Mouse (Mus musculus): ENCODE data around the gene Ptpn18.
"Not testable (repeated sequence)": the region's sequence is repeated elsewhere in the genome, so short reads cannot be mapped to it uniquely, and the experiment has no call there.

The Ptpn18 gene

GRCm38 (mm10) chr1:34517297-34517696, 57.7 kb downstream of the Ptpn18 start:
- not testable (repeated sequence) for DNase-seq (ENCODE audit: low spot score)

GRCm38 (mm10) chr1:34517797-34518196, 58.2 kb downstream of the Ptpn18 start:
- DNase-seq (ENCODE audit: low spot score) = not testable (repeated sequence)

GRCm38 (mm10) chr1:34518259-34518658, 58.7 kb downstream of the Ptpn18 start:
- DNase-seq (ENCODE audit: low spot score) = no peak

DNA sequence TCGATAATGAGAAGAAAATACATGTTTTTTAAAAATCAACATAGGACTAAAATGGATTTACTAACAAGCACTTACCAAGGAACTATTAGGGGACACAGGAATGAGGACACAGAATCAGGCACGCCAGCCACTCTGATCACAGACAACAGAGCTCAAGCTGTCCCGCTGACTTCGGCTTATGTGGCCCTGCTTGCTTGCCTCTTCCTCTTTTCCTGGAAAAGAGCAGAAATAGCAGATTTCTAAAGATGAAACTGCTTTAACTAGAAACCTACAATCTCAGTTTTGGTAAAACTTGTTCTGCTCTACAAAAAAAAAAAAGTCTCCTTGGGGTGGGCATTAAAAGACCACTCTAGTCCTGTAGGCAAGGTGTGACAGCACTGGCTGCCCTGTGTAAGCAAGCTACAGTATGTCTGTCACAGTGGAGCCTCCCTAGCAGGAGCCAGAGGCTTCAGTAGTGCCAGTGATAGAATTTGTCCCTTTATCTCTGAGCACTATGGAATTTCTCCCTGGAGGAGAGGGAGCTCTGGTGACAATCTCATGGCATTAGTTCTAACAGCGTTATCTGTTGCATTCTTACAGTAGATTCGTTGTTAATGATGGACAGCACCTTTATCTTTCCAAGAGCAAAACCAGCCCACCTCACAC, 62.8 kb downstream of the Ptpn18 start:
- no peak for DNase-seq (ENCODE audit: low spot score)

DNA sequence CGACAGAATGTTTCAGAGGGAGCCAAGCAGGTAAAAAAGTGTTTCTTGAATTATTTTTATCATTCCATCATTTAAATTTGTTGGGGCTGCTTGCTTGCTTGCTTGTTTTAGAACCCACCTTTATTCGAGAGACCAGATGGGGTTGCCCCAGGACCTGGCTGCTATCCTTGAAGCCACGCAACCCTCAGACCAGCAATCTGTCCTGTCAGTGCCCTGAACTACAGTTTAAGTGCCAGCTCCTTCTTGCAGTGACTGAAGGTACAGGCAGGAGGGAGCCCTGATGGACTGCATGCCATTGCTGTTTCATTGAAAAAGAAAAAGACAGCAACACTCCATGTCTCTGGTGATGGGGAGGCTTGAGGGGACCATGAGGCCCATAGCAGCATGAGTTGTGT, 63.3 kb downstream of the Ptpn18 start:
- DNase-seq (ENCODE audit: low spot score) = no peak

DNA sequence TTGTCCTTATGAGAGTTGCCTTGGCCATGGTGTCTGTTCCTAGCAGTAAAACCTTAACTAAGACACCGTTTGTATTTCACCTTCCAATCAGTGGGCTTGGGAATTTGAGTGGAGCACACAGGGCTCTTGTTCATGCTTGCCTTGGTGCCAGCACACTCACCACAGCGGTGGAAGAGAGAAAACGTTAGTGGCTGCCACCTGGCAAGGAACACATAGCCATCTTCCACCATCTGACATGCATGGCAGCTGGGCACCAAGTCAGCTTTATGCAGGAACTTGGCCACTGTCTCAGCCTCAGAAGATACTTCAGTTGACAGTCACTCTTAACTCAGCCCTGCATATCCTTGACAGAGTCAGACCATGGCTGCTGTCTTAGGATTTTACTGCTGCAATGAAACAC, 64.1 kb downstream of the Ptpn18 start:
- DNase-seq (ENCODE audit: low spot score) = no peak

Data from spleen, adult 12 weeks (tissue).